Mouse (Mus musculus): ENCODE measurements around the gene Ppp1r3f.

Gene Ppp1r3f

DNA sequence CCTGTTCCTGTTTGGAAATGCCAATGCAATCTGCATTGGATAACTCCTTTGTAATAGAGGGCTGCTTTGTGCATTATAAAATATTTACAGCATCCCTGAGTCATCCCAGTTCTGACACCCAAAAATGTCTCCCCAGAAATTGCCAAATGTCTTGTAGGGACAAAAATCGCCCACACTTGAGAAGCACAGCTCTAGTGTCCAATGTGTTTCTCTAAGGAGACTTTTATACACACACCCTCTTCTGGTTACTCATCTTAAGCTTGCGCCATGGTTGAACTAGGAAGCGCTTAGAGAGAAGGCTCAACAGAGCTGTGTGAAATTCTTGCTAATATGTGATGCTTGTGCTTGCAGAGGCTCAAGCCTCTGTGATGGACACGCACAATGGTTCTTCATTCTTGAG, 20.6 kb downstream of the Ppp1r3f start:
- no peak for DNase-seq (ENCODE audit: low spot score)

- no peak for DNase-seq (ENCODE audit: low spot score)
These were observed 49.1 kb downstream of the Ppp1r3f start for GRCm38 (mm10) chrX:7524961-7525360.
